Mouse (Mus musculus): ENCODE results near the gene Unc5c. TPM values are rescaled to one million over a fixed set of nuclear protein-coding genes. Genes with fewer than 3 reads are reported as not detected.
A peak's percentile ranks its signal among the peaks of the same experiment; 100 is the strongest.

Unc5c gene
- total and polyA plus RNA-seq, 3 experiments, result not detected

GRCm38 (mm10) chr3:141466061-141466460 lies 1.0 kb downstream of the Unc5c start:
- Histone ChIP-seq H3K79me2 (ENCODE audit: control insufficient read depth, insufficient read depth, low read length, poor library complexity) (no peaks in the 10 kb centered on the region), H3K27ac (ENCODE audit: control insufficient read depth, low read depth, low read length) (no peak overlapping the region), H3K27me3 (ENCODE audit: control insufficient read depth in 1 of 2, insufficient read depth in 2 of 2, low read length in 2 of 2) (no peaks in the 10 kb centered on the region), H3K4me1 (ENCODE audit: control insufficient read depth in 1 of 2, insufficient read depth in 2 of 2, low read length in 2 of 2) (peaks cover 0 to 8% of the 10 kb centered on the region in 2 experiments; a peak in 2 of 4 replicates), H3K9me3 (replicated peaks; ENCODE audit: insufficient read depth, low read length) (no peaks in the 10 kb centered on the region), H3K9ac (ENCODE audit: control insufficient read depth, low read depth, low read length, poor library complexity, severe bottlenecking) (no peak overlapping the region), H3K36me3 (ENCODE audit: control insufficient read depth in 1 of 2, insufficient read depth in 2 of 2, low read length in 2 of 2) (no peaks in the 10 kb centered on the region; a peak in 1 of 4 replicates), H3K4me3 (ENCODE audit: control insufficient read depth in 1 of 2, insufficient read depth in 1 of 2, low read depth in 2 of 2, low read length in 2 of 2) (no peak overlapping the region)
- DNase-seq (ENCODE audit: low read depth, low spot score), result no peak
- TF ChIP-seq ZMIZ1 (IDR thresholded peaks at IDR 0.05; ENCODE audit: low read depth, low read length) (no peak), GATA1 (IDR thresholded peaks at IDR 0.05; ENCODE audit: low read depth, low read length) (no peak), MEF2A (IDR thresholded peaks at IDR 0.05; ENCODE audit: extremely low read depth, insufficient replicate concordance, low read depth, low read length, poor library complexity, severe bottlenecking) (no peak), USF1 (IDR thresholded peaks at IDR 0.05; ENCODE audit: low read depth, low read length) (no peak), POLR2AphosphoS2 (IDR thresholded peaks at IDR 0.05; ENCODE audit: low read length) (no peak)

GRCm38 (mm10) chr3:141466727-141467335 lies 1.8 kb downstream of the Unc5c start:
- H3K27me3 ChIP-seq (ENCODE audit: control insufficient read depth in 1 of 2, insufficient read depth in 2 of 2, low read length in 2 of 2), result no peaks in the 10 kb centered on the region

GRCm38 (mm10) chr3:141469338-141469737 lies 4.3 kb downstream of the Unc5c start:
- no peak for DNase-seq (ENCODE audit: low read depth, low spot score)
- H3K79me2 ChIP-seq (ENCODE audit: control insufficient read depth, insufficient read depth, low read length, poor library complexity), result no peaks in the 10 kb centered on the region
- no peak overlapping the region for H3K9ac ChIP-seq (ENCODE audit: control insufficient read depth, low read depth, low read length, poor library complexity, severe bottlenecking)
- no peak overlapping the region for H3K27ac ChIP-seq (ENCODE audit: control insufficient read depth, low read depth, low read length)
- H3K27me3 ChIP-seq (ENCODE audit: control insufficient read depth in 1 of 2, insufficient read depth in 2 of 2, low read length in 2 of 2), result no peaks in the 10 kb centered on the region
- H3K4me3 ChIP-seq (ENCODE audit: control insufficient read depth in 1 of 2, insufficient read depth in 1 of 2, low read depth in 2 of 2, low read length in 2 of 2), result no peak overlapping the region
- no peaks in the 10 kb centered on the region; a peak in 1 of 4 replicates for H3K36me3 ChIP-seq (ENCODE audit: control insufficient read depth in 1 of 2, insufficient read depth in 2 of 2, low read length in 2 of 2)
- H3K4me1 ChIP-seq (ENCODE audit: control insufficient read depth in 1 of 2, insufficient read depth in 2 of 2, low read length in 2 of 2), result peaks cover 0 to 8% of the 10 kb centered on the region in 2 experiments; a peak in 2 of 4 replicates
- H3K9me3 ChIP-seq (replicated peaks; ENCODE audit: insufficient read depth, low read length), result no peaks in the 10 kb centered on the region
- peak in 1 of 3 experiments; percentile 32; a peak in 2 of 6 replicates for TF ChIP-seq CTCF (IDR thresholded peaks at IDR 0.05 in 2 of 3, conservative IDR thresholded peaks at IDR 0.05 in 1 of 3; ENCODE audit: control insufficient read depth in 1 of 3, insufficient read depth in 1 of 3, low read depth in 2 of 3, low read length in 3 of 3, poor library complexity in 1 of 3, severe bottlenecking in 1 of 3)
- TF ChIP-seq ETS1 (IDR thresholded peaks at IDR 0.05; ENCODE audit: low read depth, low read length), result no peak
- TF ChIP-seq NELFE (IDR thresholded peaks at IDR 0.05; ENCODE audit: low read depth, low read length), result no peak
- TF ChIP-seq GATA1 (IDR thresholded peaks at IDR 0.05; ENCODE audit: low read depth, low read length), result no peak
- peak; percentile 36 for TF ChIP-seq ZC3H11A (IDR thresholded peaks at IDR 0.05; ENCODE audit: low read depth, low read length)
- no peak for TF ChIP-seq MYC (IDR thresholded peaks at IDR 0.05; ENCODE audit: low read depth, low read length)
- no peak for TF ChIP-seq ZKSCAN1 (IDR thresholded peaks at IDR 0.05; ENCODE audit: low read depth, low read length)
- no peak for TF ChIP-seq MYB (IDR thresholded peaks at IDR 0.05; ENCODE audit: low read depth, low read length)
- TF ChIP-seq SMC3 (IDR thresholded peaks at IDR 0.05; ENCODE audit: low read depth, low read length), result peak; percentile 52
- no peak for TF ChIP-seq TAL1 (IDR thresholded peaks at IDR 0.05; ENCODE audit: low read length)
- TF ChIP-seq RAD21 (IDR thresholded peaks at IDR 0.05; ENCODE audit: low read depth, low read length), result peak; percentile 24
- TF ChIP-seq POLR2A (IDR thresholded peaks at IDR 0.05; ENCODE audit: control insufficient read depth in 1 of 2, insufficient read depth in 1 of 2, low read depth in 1 of 2, low read length in 2 of 2, poor library complexity in 1 of 2), result no peak
- no peak for TF ChIP-seq USF2 (IDR thresholded peaks at IDR 0.05; ENCODE audit: borderline replicate concordance in 1 of 2, insufficient read depth in 1 of 2, low read depth in 1 of 2, low read length in 2 of 2)

More at GRCm38 (mm10) chr3:141466727-141467335, 1.8 kb downstream of the Unc5c start:
- Histone ChIP-seq H3K27ac (ENCODE audit: control insufficient read depth, low read depth, low read length) (no peak overlapping the region), H3K9ac (ENCODE audit: control insufficient read depth, low read depth, low read length, poor library complexity, severe bottlenecking) (no peak overlapping the region), H3K79me2 (ENCODE audit: control insufficient read depth, insufficient read depth, low read length, poor library complexity) (no peaks in the 10 kb centered on the region), H3K4me1 (ENCODE audit: control insufficient read depth in 1 of 2, insufficient read depth in 2 of 2, low read length in 2 of 2) (peaks cover 0 to 8% of the 10 kb centered on the region in 2 experiments; a peak in 2 of 4 replicates), H3K9me3 (replicated peaks; ENCODE audit: insufficient read depth, low read length) (no peaks in the 10 kb centered on the region), H3K36me3 (ENCODE audit: control insufficient read depth in 1 of 2, insufficient read depth in 2 of 2, low read length in 2 of 2) (no peaks in the 10 kb centered on the region; a peak in 1 of 4 replicates), H3K4me3 (ENCODE audit: control insufficient read depth in 1 of 2, insufficient read depth in 1 of 2, low read depth in 2 of 2, low read length in 2 of 2) (no peak overlapping the region)
- TF ChIP-seq MAFK (IDR thresholded peaks at IDR 0.05; ENCODE audit: borderline replicate concordance, low read depth, low read length) (no peak), ZMIZ1 (IDR thresholded peaks at IDR 0.05; ENCODE audit: low read depth, low read length) (no peak), GATA1 (IDR thresholded peaks at IDR 0.05; ENCODE audit: low read depth, low read length) (no peak), POLR2AphosphoS2 (IDR thresholded peaks at IDR 0.05; ENCODE audit: low read length) (no peak), BHLHE40 (IDR thresholded peaks at IDR 0.05; ENCODE audit: borderline replicate concordance, low read depth, low read length) (no peak), EP300 (IDR thresholded peaks at IDR 0.05; ENCODE audit: low read depth in 1 of 2, low read length in 2 of 2) (no peak), SIN3A (IDR thresholded peaks at IDR 0.05; ENCODE audit: low read length) (no peak), HCFC1 (IDR thresholded peaks at IDR 0.05; ENCODE audit: low read depth, low read length) (no peak), ZKSCAN1 (IDR thresholded peaks at IDR 0.05; ENCODE audit: low read depth, low read length) (no peak), NRF1 (IDR thresholded peaks at IDR 0.05; ENCODE audit: insufficient read depth, low read depth, low read length, poor library complexity, severe bottlenecking) (no peak), E2F4 (IDR thresholded peaks at IDR 0.05; ENCODE audit: borderline replicate concordance, low read depth, low read length) (no peak), ETS1 (IDR thresholded peaks at IDR 0.05; ENCODE audit: low read depth, low read length) (no peak), KAT2A (conservative IDR thresholded peaks at IDR 0.05; ENCODE audit: low read depth, low read length) (no peak), POLR2AphosphoS5 (IDR thresholded peaks at IDR 0.05; ENCODE audit: borderline replicate concordance, low read depth, low read length) (no peak), ELF1 (IDR thresholded peaks at IDR 0.05; ENCODE audit: low read depth, low read length) (no peak), TAL1 (IDR thresholded peaks at IDR 0.05; ENCODE audit: low read length) (no peak), USF1 (IDR thresholded peaks at IDR 0.05; ENCODE audit: low read depth, low read length) (no peak)
- DNase-seq (ENCODE audit: low read depth, low spot score), result no peak
